Mouse (Mus musculus) ES-Bruce4 (cell line): ENCODE data around the gene Csnk2b. TPM values are rescaled to one million over a fixed set of nuclear protein-coding genes. Genes with fewer than 3 reads are reported as not detected.
"Not testable (repeated sequence)": the region's sequence is repeated elsewhere in the genome, so short reads cannot be mapped to it uniquely, and the experiment has no call there.

Experiments used
- H3K27ac ChIP-seq: 2 replicates; pipeline ENCODE4 v1.5.1; 2012; ENCODE audit warnings: low read length, inconsistent platforms; ENCODE audit not compliant: insufficient read depth
- H3K27me3 ChIP-seq: 2 replicates; pipeline ENCODE4 v1.6.1; 2012; ENCODE audit warnings: mild to moderate bottlenecking, low read length, inconsistent platforms; ENCODE audit not compliant: control insufficient read depth, poor library complexity, insufficient read depth, severe bottlenecking
- H3K36me3 ChIP-seq: 2 replicates; pipeline ENCODE4 v1.6.1; 2012; ENCODE audit warnings: inconsistent platforms, mild to moderate bottlenecking, low read length, moderate library complexity; ENCODE audit not compliant: control insufficient read depth, poor library complexity, insufficient read depth, severe bottlenecking
- H3K4me1 ChIP-seq: one replicate; pipeline ENCODE4 v1.8.1; 2011; ENCODE audit warnings: low read length; ENCODE audit not compliant: control insufficient read depth, insufficient read depth
- H3K4me3 ChIP-seq: 2 replicates; pipeline ENCODE4 v1.5.1; 2011; ENCODE audit warnings: low read depth, mild to moderate bottlenecking, low read length
- H3K9ac ChIP-seq: 2 replicates; pipeline ENCODE4 v1.6.1; 2012; ENCODE audit warnings: low read depth, mild to moderate bottlenecking, inconsistent platforms; ENCODE audit not compliant: poor library complexity, severe bottlenecking
- H3K9me3 ChIP-seq: replicated peaks from 2 replicates; pipeline ENCODE4 v1.6.1; 2012; ENCODE audit warnings: mild to moderate bottlenecking, low read length, inconsistent platforms; ENCODE audit not compliant: control insufficient read depth, poor library complexity, insufficient read depth, severe bottlenecking
- CTCF ChIP-seq: IDR thresholded peaks from one replicate; pipeline ENCODE4 v1.8.1; 2011; ENCODE audit warnings: low read depth, low read length
- EP300 ChIP-seq: IDR thresholded peaks from 2 replicates; pipeline ENCODE4 v1.6.1; 2011; ENCODE audit warnings: low read depth, low read length; ENCODE audit not compliant: insufficient read depth
- POLR2A ChIP-seq: IDR thresholded peaks from one replicate; pipeline ENCODE4 v1.8.1; 2011; ENCODE audit warnings: low read length; ENCODE audit not compliant: insufficient read depth
- polyA plus RNA-seq: library from polyadenylated mRNA; stranded (reverse); fragments of >200 nt; gene quantifications from 2 replicates; pipeline ENCODE4 v1.2.4, GENCODE M21; 2011; ENCODE audit warnings: low read depth; ENCODE audit not compliant: missing spikeins, insufficient read depth, insufficient read length

The Csnk2b gene
- polyA plus RNA-seq, 1 experiment, result 146 TPM

GRCm38 (mm10) chr17:35126206-35126611 is 4.4 kb upstream of the Csnk2b start, which contains the start of gene D17H6S53E:
TSS of gene D17H6S53E (plus strand) at chr17:35126373.
- Histone ChIP-seq H3K27me3 (no peaks in the 10 kb centered on the region), H3K9ac (peak within 1 kb of the TSS; percentile 75), H3K36me3 (peaks cover 8% of the 10 kb centered on the region), H3K9me3 (no peaks in the 10 kb centered on the region), H3K27ac (no peak within 1 kb of the TSS), H3K4me1 (no peaks in the 10 kb centered on the region), H3K4me3 (peak within 1 kb of the TSS; percentile 45)
- TF ChIP-seq EP300 (no peak), CTCF (no peak), POLR2A (no peak)

GRCm38 (mm10) chr17:35125578-35125977 is 3.7 kb upstream of the Csnk2b start:
- TF ChIP-seq CTCF, result no peak
- no peak for TF ChIP-seq EP300
- TF ChIP-seq POLR2A, result no peak

DNA sequence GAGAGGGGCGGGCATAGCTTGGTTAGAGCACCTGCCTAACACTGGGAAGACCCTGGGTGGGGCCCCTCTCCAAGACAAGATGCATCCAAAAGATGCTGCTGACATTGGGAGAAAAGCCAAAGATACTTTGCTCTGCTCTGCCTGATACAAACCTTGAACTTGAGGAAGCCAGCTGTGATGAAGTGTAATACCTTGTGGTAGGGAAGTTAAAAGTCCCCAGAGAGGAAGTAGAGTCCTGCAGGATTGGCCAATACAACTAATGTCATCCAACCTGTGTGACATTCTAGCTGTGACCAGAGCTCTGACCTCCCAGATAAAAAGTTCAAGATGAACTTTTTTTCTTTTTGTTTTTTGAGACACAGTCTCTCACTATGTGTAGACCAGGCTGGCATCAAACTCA is 3.2 kb upstream of the Csnk2b start:
- H3K4me1 ChIP-seq, result no peaks in the 10 kb centered on the region
- TF ChIP-seq POLR2A (no peak), CTCF (no peak), EP300 (no peak)
- H3K27ac ChIP-seq, result no peak overlapping the region
- no peak overlapping the region for H3K4me3 ChIP-seq
- no peak overlapping the region for H3K9ac ChIP-seq
- no peaks in the 10 kb centered on the region for H3K27me3 ChIP-seq
- H3K9me3 ChIP-seq, result no peaks in the 10 kb centered on the region
- peaks cover 8% of the 10 kb centered on the region for H3K36me3 ChIP-seq

More at GRCm38 (mm10) chr17:35125578-35125977, 3.7 kb upstream of the Csnk2b start:
- no peak overlapping the region for H3K27ac ChIP-seq
- no peaks in the 10 kb centered on the region for H3K27me3 ChIP-seq
- H3K4me1 ChIP-seq, result no peaks in the 10 kb centered on the region
- peaks cover 8% of the 10 kb centered on the region for H3K36me3 ChIP-seq
- no peak overlapping the region for H3K4me3 ChIP-seq
- H3K9me3 ChIP-seq, result no peaks in the 10 kb centered on the region
- peak overlapping the region; percentile 75 for H3K9ac ChIP-seq

- not testable (repeated sequence) for H3K4me1 ChIP-seq, H3K9me3 ChIP-seq, H3K27ac ChIP-seq, H3K27me3 ChIP-seq, H3K4me3 ChIP-seq, H3K36me3 ChIP-seq, H3K9ac ChIP-seq
Observed at GRCm38 (mm10) chr17:35124261-35124896, 2.5 kb upstream of the Csnk2b start.

DNA sequence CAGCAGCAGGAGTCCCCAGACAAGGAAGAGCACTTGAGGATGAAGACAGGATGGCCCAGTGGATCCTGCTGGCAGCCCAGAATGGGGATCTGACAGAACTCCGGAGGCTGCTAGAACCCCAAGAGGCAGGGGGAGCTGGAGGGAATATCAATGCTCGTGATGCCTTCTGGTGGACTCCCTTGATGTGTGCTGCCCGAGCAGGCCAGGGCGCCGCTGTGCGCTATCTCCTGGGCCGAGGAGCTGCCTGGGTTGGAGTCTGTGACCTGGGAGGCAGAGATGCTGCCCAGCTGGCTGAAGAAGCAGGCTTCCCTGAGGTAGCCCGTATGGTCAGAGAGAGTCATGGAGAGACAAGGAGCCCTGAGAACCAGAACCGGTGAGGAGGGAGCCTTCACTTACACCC is 1.4 kb upstream of the Csnk2b start:
- H3K9me3 ChIP-seq, H3K4me1 ChIP-seq, H3K27ac ChIP-seq, H3K9ac ChIP-seq, H3K4me3 ChIP-seq, H3K27me3 ChIP-seq: not testable (repeated sequence)
- H3K36me3 ChIP-seq, result peaks cover 12% of the 10 kb centered on the region

GRCm38 (mm10) chr17:35121143-35121799 is 582 bp downstream of the Csnk2b start, which contains the start of gene Gpank1:
TSS of gene Gpank1 (plus strand) at chr17:35121455.
- Histone ChIP-seq H3K9ac (peak within 1 kb of the TSS; percentile 93), H3K27me3 (no peaks in the 10 kb centered on the region), H3K36me3 (peaks cover 24% of the 10 kb centered on the region)

More at GRCm38 (mm10) chr17:35121143-35121799, 582 bp downstream of the Csnk2b start, which contains the start of gene Gpank1:
- H3K9me3 ChIP-seq, result no peaks in the 10 kb centered on the region
- peak within 1 kb of the TSS; percentile 96 for H3K4me3 ChIP-seq
- TF ChIP-seq POLR2A, result no peak
- TF ChIP-seq CTCF, result no peak
- TF ChIP-seq EP300, result no peak
- peak within 1 kb of the TSS; percentile 71 for H3K27ac ChIP-seq
- H3K4me1 ChIP-seq, result no peaks in the 10 kb centered on the region
